ENCODE assay signal across 20 mouse cellular contexts in genomic region chr3:61303485-61303884, GRCm38 (mm10). TPM values are rescaled to one million over a fixed set of nuclear protein-coding genes. Genes with fewer than 3 reads are reported as not detected.
DNase-seq lines count a peak whose midpoint lies in the region; ATAC-seq and TF ChIP-seq lines count a peak whose summit lies in the region.
"Had no signal": no experiment of that assay in that cellular context is flagged by ENCODE, and none has a peak within 500 bp of the region (broad histone marks: within the 10 kb centered on the region; RNA-seq: fewer than 3 reads in every experiment).

No protein-coding gene starts in this region.

- H3K36me3 ChIP-seq in midbrain, postnatal 0 days (ENCODE audit: insufficient read depth, low read length) = no peaks in the 10 kb centered on the region
- H3K36me3 ChIP-seq in midbrain, embryonic 15.5 days (replicated peaks) = no peaks in the 10 kb centered on the region
- H3K36me3 ChIP-seq: forebrain, embryonic 15.5 days; hindbrain, embryonic 12.5 days; kidney, embryonic 15.5 days; lung, embryonic 15.5 days; neural tube, embryonic 13.5 days had no signal

- 81% methylated on average over 3 of the region's 3 CpGs for WGBS in midbrain, postnatal 0 days
- 79% methylated on average over 3 of the region's 3 CpGs for WGBS in midbrain, embryonic 15.5 days

- H3K9me3 ChIP-seq in midbrain, postnatal 0 days (ENCODE audit: low read length) = no peaks in the 10 kb centered on the region
- no peaks in the 10 kb centered on the region for H3K9me3 ChIP-seq in midbrain, embryonic 15.5 days
- H3K9me3 ChIP-seq: forebrain, embryonic 15.5 days; hindbrain, embryonic 12.5 days; kidney, embryonic 15.5 days; lung, embryonic 15.5 days; neural tube, embryonic 13.5 days had no signal

- H3K4me3 ChIP-seq in midbrain, postnatal 0 days (ENCODE audit: low read depth, low read length) = no peak overlapping the region
- no peak overlapping the region for H3K4me3 ChIP-seq in midbrain, embryonic 15.5 days
- H3K4me3 ChIP-seq: forebrain, embryonic 15.5 days; hindbrain, embryonic 12.5 days; kidney, embryonic 15.5 days; lung, embryonic 15.5 days; neural tube, embryonic 13.5 days had no signal

- H3K4me1 ChIP-seq in midbrain, postnatal 0 days (ENCODE audit: insufficient read depth, low read length) = no peaks in the 10 kb centered on the region
- no peaks in the 10 kb centered on the region for H3K4me1 ChIP-seq in midbrain, embryonic 15.5 days
- H3K4me1 ChIP-seq: forebrain, embryonic 15.5 days; hindbrain, embryonic 12.5 days; kidney, embryonic 15.5 days; lung, embryonic 15.5 days; neural tube, embryonic 13.5 days had no signal

- H3K4me2 ChIP-seq in midbrain, postnatal 0 days (ENCODE audit: low read depth, low read length, poor library complexity, severe bottlenecking) = no peak overlapping the region
- H3K4me2 ChIP-seq in midbrain, embryonic 15.5 days = no peak overlapping the region
- H3K4me2 ChIP-seq: forebrain, embryonic 15.5 days; hindbrain, embryonic 12.5 days; kidney, embryonic 15.5 days; lung, embryonic 15.5 days; midbrain, embryonic 11.5 days; neural tube, embryonic 13.5 days had no signal

- H3K27me3 ChIP-seq in midbrain, postnatal 0 days (ENCODE audit: insufficient read depth, low read length) = no peaks in the 10 kb centered on the region
- no peaks in the 10 kb centered on the region for H3K27me3 ChIP-seq in midbrain, embryonic 15.5 days (replicated peaks)
- H3K27me3 ChIP-seq: forebrain, embryonic 15.5 days; hindbrain, embryonic 12.5 days; kidney, embryonic 15.5 days; lung, embryonic 15.5 days; neural tube, embryonic 13.5 days had no signal

- no peak overlapping the region for H3K9ac ChIP-seq in midbrain, postnatal 0 days (replicated peaks; ENCODE audit: low read length, poor library complexity, severe bottlenecking)
- H3K9ac ChIP-seq in midbrain, embryonic 15.5 days = no peak overlapping the region
- H3K9ac ChIP-seq: forebrain, embryonic 15.5 days; hindbrain, embryonic 12.5 days; kidney, embryonic 15.5 days; liver, embryonic 14.5 days; lung, embryonic 15.5 days; neural tube, embryonic 13.5 days had no signal

- no peak for TF ChIP-seq CTCF in midbrain, postnatal 0 days (IDR thresholded peaks at IDR 0.05)

- ATAC-seq in midbrain, postnatal 0 days (ENCODE audit: low FRiP score) = no peak
- ATAC-seq in midbrain, embryonic 15.5 days (replicated peaks) = no peak
- ATAC-seq: forebrain, embryonic 15.5 days; intestine, embryonic 16.5 days had no signal

- no peak overlapping the region for H3K27ac ChIP-seq in midbrain, postnatal 0 days (ENCODE audit: low read depth, low read length)
- H3K27ac ChIP-seq in midbrain, embryonic 15.5 days = no peak overlapping the region
- H3K27ac ChIP-seq: forebrain, embryonic 15.5 days; hindbrain, embryonic 12.5 days; kidney, embryonic 15.5 days; liver, embryonic 14.5 days; lung, embryonic 15.5 days; macrophage; neural tube, embryonic 13.5 days had no signal

- DNase-seq in frontal cortex, postnatal 36 days (ENCODE audit: low spot score in 2 of 2) = peak; percentile 11 to 38
- DNase-seq in frontal cortex, postnatal 14 days (ENCODE audit: low spot score in 2 of 2) = no peak
- peak; percentile 2 for DNase-seq in midbrain, postnatal 0 days (ENCODE audit: low spot score)
- peak; percentile 17 for DNase-seq in embryo, embryonic 10.5 days (ENCODE audit: low spot score)
- DNase-seq in right cerebral cortex, postnatal 25 days = peak; percentile 6
- no peak for DNase-seq in urinary bladder, postnatal 25 days (ENCODE audit: low spot score)
- DNase-seq: adrenal gland, adult 2 months; cerebellum, adult 9-10 months; gastrocnemius, postnatal 36 days; thymus, adult 2 months had no signal

RNA-seq across cellular contexts. Expression of gene Rap2b, which starts 58.0 kb away (rescaled TPM):
- 7.6 and 12.0 TPM in 2 replicates for total RNA-seq in midbrain, postnatal 0 days (2014; rRNA removed)
- 14.9 and 16.8 TPM in 2 replicates for polyA plus RNA-seq in midbrain, postnatal 0 days (2015; fragmentation: Nextera tagmentation; extraction: Ambion mirVana)
- polyA plus RNA-seq in midbrain, embryonic 15.5 days (2015; fragmentation: Nextera tagmentation; extraction: Ambion mirVana) = 10.9 and 11.0 TPM in 2 replicates

Comparison
In these comparisons a context has a peak if more than half of its experiments do, and no peak if none do; other contexts are left out.
1. DNase-seq: peak in frontal cortex, postnatal 36 days (2 of 2), midbrain, postnatal 0 days (single experiment), embryo, embryonic 10.5 days (single experiment) and right cerebral cortex, postnatal 25 days (single experiment); none in frontal cortex, postnatal 14 days (0 of 2) and urinary bladder, postnatal 25 days (single experiment).